Mouse (Mus musculus): ENCODE results near the gene Krtap17-1.

DNA sequence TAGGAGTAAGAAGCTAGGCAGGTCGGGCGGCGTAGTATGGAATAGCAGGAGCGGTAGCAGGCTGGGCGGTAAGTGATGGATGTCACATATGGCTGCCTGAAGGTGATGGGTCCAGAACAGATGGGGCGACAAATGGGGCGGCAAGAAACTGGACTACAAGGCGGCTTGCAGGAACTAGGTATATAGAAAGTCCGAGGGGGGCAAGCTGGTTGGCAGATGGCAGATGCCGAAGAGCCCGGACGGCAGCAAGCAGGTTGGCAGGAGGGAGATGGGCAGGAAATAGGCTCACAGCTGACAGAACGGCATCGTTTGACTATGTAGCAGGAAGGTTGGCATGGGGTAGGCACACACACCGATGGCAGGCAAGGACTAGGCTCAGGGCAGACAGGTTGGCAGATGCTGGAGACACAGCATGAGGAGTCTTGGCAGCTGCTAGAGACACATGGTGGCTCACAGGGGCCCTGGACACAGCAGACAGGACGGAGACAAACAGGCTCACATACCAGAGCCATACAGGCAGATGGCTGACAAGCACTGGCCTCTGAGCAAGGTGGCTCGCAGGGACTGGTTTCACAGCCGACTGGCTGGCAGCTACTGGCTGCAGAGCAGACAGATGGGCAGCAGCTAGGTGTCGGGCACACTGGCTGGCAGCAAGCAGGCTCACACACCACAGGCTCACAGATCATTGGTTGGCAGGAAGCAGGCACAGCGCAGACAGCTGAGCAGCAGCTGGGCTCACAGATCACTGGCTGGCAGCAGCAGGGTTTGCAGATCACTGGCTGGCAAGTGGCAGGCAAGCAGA lies 8.3 kb downstream of the Krtap17-1 start:
- TF ChIP-seq CTCF (IDR thresholded peaks at IDR 0.05; ENCODE audit: low read depth, low read length) (no peak), POLR2A (IDR thresholded peaks at IDR 0.05; ENCODE audit: borderline replicate concordance, low read depth, low read length) (no peak)

Measured in bone marrow macrophage, adult 2 months (primary cell).